Mouse (Mus musculus) intestine, postnatal 0 days (tissue): Measurements from ENCODE around the gene Cx3cr1. TPM values are rescaled to one million over a fixed set of nuclear protein-coding genes. Genes with fewer than 3 reads are reported as not detected.

Experiments used
- ATAC-seq: fragments of 200-750 bp; cut with Nextera tagmentation; 2 replicates; pipeline ENCODE4 v1.8.0; 2017; ENCODE audit warnings: mild to moderate bottlenecking, moderate TSS enrichment, moderate library complexity
- H3K27ac ChIP-seq: fragments of 300-500 bp; sonication (generic); 2 replicates; pipeline ENCODE4 v1.5.1; 2014; ENCODE audit warnings: mild to moderate bottlenecking, low read depth, low read length, moderate library complexity
- H3K27me3 ChIP-seq: fragments of 300-500 bp; sonication (generic); replicated peaks from 2 replicates; pipeline ENCODE4 v1.6.1; 2014; ENCODE audit warnings: low read length, mixed read lengths; ENCODE audit not compliant: control insufficient read depth, insufficient read depth
- H3K36me3 ChIP-seq: fragments of 300-500 bp; sonication (generic); 2 replicates; pipeline ENCODE4 v1.6.1; 2014; ENCODE audit warnings: mild to moderate bottlenecking, moderate library complexity; ENCODE audit not compliant: control insufficient read depth, insufficient read depth
- H3K4me1 ChIP-seq: fragments of 300-500 bp; sonication (generic); replicated peaks from 2 replicates; pipeline ENCODE4 v1.6.1; 2014; ENCODE audit warnings: antibody characterized with exemption, low read length, mixed read lengths; ENCODE audit not compliant: control insufficient read depth, insufficient read depth
- H3K4me2 ChIP-seq: fragments of 300-500 bp; sonication (generic); replicated peaks from 2 replicates; pipeline ENCODE4 v1.6.1; 2014; ENCODE audit warnings: low read depth, mild to moderate bottlenecking, moderate library complexity
- H3K4me3 ChIP-seq: fragments of 300-500 bp; sonication (generic); 2 replicates; pipeline ENCODE4 v1.5.1; 2014; ENCODE audit warnings: low read depth, low read length
- H3K9ac ChIP-seq: fragments of 300-500 bp; sonication (generic); 2 replicates; pipeline ENCODE4 v1.6.1; 2014; ENCODE audit warnings: mild to moderate bottlenecking, low read depth, low read length
- H3K9me3 ChIP-seq: fragments of 300-500 bp; sonication (generic); 2 replicates; pipeline ENCODE4 v1.6.1; 2016; ENCODE audit warnings: mixed run types; ENCODE audit not compliant: control insufficient read depth
- CTCF ChIP-seq: sonication (generic); IDR thresholded peaks from 2 replicates; pipeline ENCODE4 v1.5.1; 2016; ENCODE audit warnings: low read depth, mild to moderate bottlenecking, control low read depth, antibody characterized with exemption, moderate library complexity
- WGBS: fragments of 180-500 bp; shearing (Covaris S2); extraction: QIAGEN DNeasy Blood & Tissue Kit; methylation state at CpG from one replicate; pipeline ENCODE4 v1.1.7; 2014; 5-methylcytosine and 5-hydroxymethylcytosine counted together
- polyA plus RNA-seq: library from polyadenylated mRNA; unstranded; fragments of >200 nt; fragmentation: Nextera tagmentation; extraction: Ambion mirVana; gene quantifications from 2 replicates; pipeline ENCODE4 v1.2.1, GENCODE M21; 2015

Cx3cr1 gene
- polyA plus RNA-seq, 1 experiment from 2014 or later = 5.4 TPM

GRCm38 (mm10) chr9:119962216-119962615 is 107.5 kb downstream of the Cx3cr1 start:
- Histone ChIP-seq H3K27ac (no peak overlapping the region), H3K9ac (no peak overlapping the region), H3K9me3 (no peaks in the 10 kb centered on the region), H3K27me3 (no peaks in the 10 kb centered on the region), H3K4me1 (no peaks in the 10 kb centered on the region; the same call in 1 of the 2 replicates), H3K4me2 (no peak overlapping the region), H3K4me3 (no peak overlapping the region), H3K36me3 (no peaks in the 10 kb centered on the region)
- WGBS = 65% methylated on average over 4 of the region's 4 CpGs
- ATAC-seq = no peak
- no peak for TF ChIP-seq CTCF

DNA sequence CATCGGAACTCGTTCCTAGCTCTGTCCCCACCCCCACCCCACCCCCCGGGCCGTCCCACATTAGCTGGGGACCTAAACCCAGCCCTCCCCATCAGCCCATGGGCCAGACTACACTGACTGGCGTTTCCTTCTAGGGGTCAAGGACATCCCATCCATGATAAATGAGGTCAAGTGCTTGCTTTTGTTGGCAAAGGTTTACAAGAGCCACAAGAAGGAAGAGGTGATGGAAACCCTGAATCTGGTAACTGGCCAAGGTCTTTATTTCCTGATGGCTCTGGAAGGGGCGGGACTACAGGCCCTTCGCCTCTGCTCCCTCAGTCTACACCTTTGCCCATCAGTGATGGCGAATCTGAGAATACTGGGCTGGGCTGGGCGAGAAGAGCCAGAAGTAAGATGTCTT is 110.8 kb downstream of the Cx3cr1 start:
- Histone ChIP-seq H3K27me3 (no peaks in the 10 kb centered on the region), H3K36me3 (no peaks in the 10 kb centered on the region), H3K27ac (no peak overlapping the region), H3K9me3 (no peaks in the 10 kb centered on the region), H3K4me2 (no peak overlapping the region), H3K4me1 (no peaks in the 10 kb centered on the region; the same call in 1 of the 2 replicates), H3K4me3 (no peak overlapping the region), H3K9ac (no peak overlapping the region)
- TF ChIP-seq CTCF = no peak
- ATAC-seq = no peak
- WGBS = 76% methylated on average over 9 of the region's 9 CpGs

DNA sequence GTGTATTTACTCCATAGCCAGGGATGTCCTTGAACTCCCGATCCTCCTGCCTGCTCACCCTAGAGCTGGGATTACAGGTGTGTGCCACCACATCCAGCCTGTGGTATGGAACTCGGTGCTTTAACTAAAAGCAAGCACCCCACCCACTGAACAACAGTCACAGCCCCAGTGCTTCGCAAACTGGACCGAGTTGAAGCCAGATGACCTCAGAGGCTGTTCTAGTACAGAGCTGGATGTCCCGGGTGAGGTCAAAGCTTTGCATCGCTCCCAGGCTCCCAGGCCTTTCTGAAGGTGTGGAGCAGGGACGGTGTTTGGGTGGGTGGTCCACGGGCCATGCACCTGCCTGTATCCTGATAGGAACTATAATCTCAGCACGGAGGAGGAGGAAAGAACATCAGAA is 118.3 kb downstream of the Cx3cr1 start:
- H3K4me3 ChIP-seq = no peak overlapping the region
- no peak for ATAC-seq
- TF ChIP-seq CTCF = no peak
- H3K27me3 ChIP-seq = no peaks in the 10 kb centered on the region
- H3K9ac ChIP-seq = no peak overlapping the region
- no peak overlapping the region for H3K27ac ChIP-seq
- no peaks in the 10 kb centered on the region for H3K36me3 ChIP-seq
- no peak overlapping the region for H3K4me2 ChIP-seq
- WGBS = 79% methylated on average over 9 of the region's 9 CpGs
- no peaks in the 10 kb centered on the region for H3K9me3 ChIP-seq
- no peaks in the 10 kb centered on the region for H3K4me1 ChIP-seq

DNA sequence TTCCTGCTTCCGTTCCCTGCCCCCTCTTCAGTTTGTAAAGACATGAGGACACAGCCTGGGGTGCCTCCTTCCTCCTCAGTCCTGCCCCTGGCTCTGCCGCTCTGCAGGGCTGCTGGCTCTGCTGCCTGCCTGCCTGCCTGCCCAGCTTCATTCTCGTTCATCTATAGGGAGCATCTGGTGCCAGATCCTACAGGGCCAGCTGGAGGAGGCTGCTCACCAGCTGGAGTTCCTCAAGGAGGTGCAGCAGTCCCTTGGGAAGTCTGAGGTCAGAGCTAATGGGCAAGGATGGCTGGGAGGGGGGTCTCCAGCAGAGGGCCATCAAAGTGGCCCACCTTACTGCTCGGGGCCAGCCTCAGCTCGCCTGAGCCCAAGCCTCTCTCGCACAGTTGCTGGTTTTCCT is 119.2 kb downstream of the Cx3cr1 start:
- Histone ChIP-seq H3K36me3 (no peaks in the 10 kb centered on the region), H3K27ac (no peak overlapping the region), H3K27me3 (no peaks in the 10 kb centered on the region), H3K4me2 (no peak overlapping the region), H3K4me1 (no peaks in the 10 kb centered on the region), H3K9me3 (no peaks in the 10 kb centered on the region), H3K4me3 (no peak overlapping the region), H3K9ac (no peak overlapping the region)
- no peak for ATAC-seq
- TF ChIP-seq CTCF = no peak
- WGBS = 56% methylated on average over 6 of the region's 6 CpGs

GRCm38 (mm10) chr9:119948804-119949203 is 120.9 kb downstream of the Cx3cr1 start:
- no peak overlapping the region for H3K9ac ChIP-seq
- 44% methylated on average over 3 of the region's 3 CpGs for WGBS
- no peak overlapping the region for H3K4me3 ChIP-seq
- TF ChIP-seq CTCF = no peak
- no peaks in the 10 kb centered on the region for H3K27me3 ChIP-seq
- no peaks in the 10 kb centered on the region for H3K36me3 ChIP-seq
- no peak for ATAC-seq
- H3K4me2 ChIP-seq = no peak overlapping the region
- H3K4me1 ChIP-seq = no peaks in the 10 kb centered on the region
- no peaks in the 10 kb centered on the region for H3K9me3 ChIP-seq
- H3K27ac ChIP-seq = no peak overlapping the region

- Histone ChIP-seq H3K27me3 (no peaks in the 10 kb centered on the region), H3K36me3 (no peaks in the 10 kb centered on the region), H3K9ac (no peak overlapping the region), H3K4me1 (no peaks in the 10 kb centered on the region), H3K9me3 (no peaks in the 10 kb centered on the region), H3K27ac (no peak overlapping the region), H3K4me2 (no peak overlapping the region), H3K4me3 (no peak overlapping the region)
- ATAC-seq = no peak
- peak; percentile 75 for TF ChIP-seq CTCF
- WGBS = 74% methylated on average over 12 of the region's 12 CpGs
Measured at GRCm38 (mm10) chr9:119945173-119945900, 124.3 kb downstream of the Cx3cr1 start.
